Comparison of ENCODE assay signal across 8 mouse cellular contexts in the genomic region with DNA sequence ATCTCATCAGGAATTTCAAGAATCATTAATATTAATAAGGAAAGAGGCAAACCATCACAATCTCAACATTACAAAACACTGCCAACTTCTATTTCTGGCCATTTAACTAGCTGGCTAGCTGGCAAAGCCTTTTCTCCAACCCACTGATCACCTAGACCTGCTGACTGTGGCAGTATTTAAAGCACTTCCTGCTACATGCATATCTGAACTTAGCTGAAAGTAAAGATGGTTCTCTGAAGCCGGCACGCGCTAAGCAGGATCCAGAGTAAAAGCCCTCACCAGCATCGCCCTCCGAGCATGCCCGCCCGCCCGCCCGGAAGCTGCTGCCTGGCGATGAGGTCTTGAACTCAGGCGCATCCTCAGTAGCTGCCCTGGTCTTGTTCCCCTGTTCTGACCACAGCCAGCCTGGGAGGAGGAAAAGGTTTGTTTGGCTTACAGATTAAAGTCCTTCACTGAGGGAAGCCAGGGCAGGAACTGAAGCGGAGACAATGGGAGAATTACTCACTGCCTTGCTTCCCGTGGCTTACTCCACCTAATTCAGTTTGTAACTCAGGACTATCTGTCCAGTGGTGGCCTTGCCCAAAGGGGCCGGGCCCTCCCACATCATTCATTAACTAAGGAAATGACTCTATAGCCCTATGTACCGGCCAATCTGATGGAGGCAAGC. TPM values are rescaled to one million over a fixed set of nuclear protein-coding genes. Genes with fewer than 3 reads are reported as not detected.
DNase-seq lines count a peak whose midpoint lies in the region; ATAC-seq lines count a peak whose summit lies in the region.
"Had no signal": no experiment of that assay in that cellular context is flagged by ENCODE, and none has a peak within 500 bp of the region (broad histone marks: within the 10 kb centered on the region; RNA-seq: fewer than 3 reads in every experiment).

No protein-coding gene starts in this region.

- no peaks in the 10 kb centered on the region for H3K27me3 ChIP-seq in kidney, embryonic 14.5 days (ENCODE audit: control insufficient read depth, insufficient read depth, low read length)

- H3K27ac ChIP-seq in kidney, embryonic 14.5 days (ENCODE audit: low read depth, low read length), result no peak overlapping the region
- H3K27ac ChIP-seq in macrophage, result peak overlapping the region; percentile 17; the same call in 1 of the 2 replicates

- H3K36me3 ChIP-seq in kidney, embryonic 14.5 days (ENCODE audit: control insufficient read depth, insufficient read depth, low read length), result no peaks in the 10 kb centered on the region
- H3K36me3 ChIP-seq in macrophage (ENCODE audit: inconsistent target), result no peaks in the 10 kb centered on the region

- ATAC-seq in kidney, embryonic 14.5 days (ENCODE audit: low FRiP score, low TSS enrichment), result peak; percentile 49; the same call in 1 of the 2 replicates

- no peak overlapping the region for H3K4me3 ChIP-seq in kidney, embryonic 14.5 days (ENCODE audit: low read length)
- H3K4me3 ChIP-seq in macrophage (ENCODE audit: inconsistent target), result no peak overlapping the region

- H3K4me2 ChIP-seq in kidney, embryonic 14.5 days (replicated peaks; ENCODE audit: low read depth, low read length), result peak overlapping the region; percentile 15

- no peak overlapping the region for H3K9ac ChIP-seq in kidney, embryonic 14.5 days (ENCODE audit: low read depth, low read length)

- peak; percentile 12 for DNase-seq in adrenal gland, postnatal 10 days
- DNase-seq in heart, adult 8-10 months (ENCODE audit: low spot score), result peak; percentile 61
- no peak for DNase-seq in adipocyte (ENCODE audit: low spot score)
- no peak for DNase-seq in right cerebral cortex, adult 2 months (ENCODE audit: low spot score in 2 of 2)
- DNase-seq in layer of hippocampus, postnatal 14 days (ENCODE audit: low spot score in 2 of 2), result no peak

- WGBS in kidney, embryonic 14.5 days, result 57% methylated on average over 15 of the region's 15 CpGs
- WGBS in macrophage (ENCODE audit: missing documents), result 15% methylated on average over 15 of the region's 15 CpGs

- H3K79me2 ChIP-seq in macrophage (ENCODE audit: inconsistent target), result no peaks in the 10 kb centered on the region

- H3K4me1 ChIP-seq in kidney, embryonic 14.5 days (ENCODE audit: control insufficient read depth, insufficient read depth, low read length), result 0 out of 2 replicates have a peak, but pooled peaks cover 4% of the 10 kb centered on the region

- H3K9me3 ChIP-seq in kidney, embryonic 14.5 days (ENCODE audit: control insufficient read depth, low read length), result no peaks in the 10 kb centered on the region

RNA-seq across cellular contexts. Expression of a gene that starts 18.1 kb away (rescaled TPM):
- total RNA-seq in adrenal gland, postnatal 10 days (2021), result 10 to 100 TPM in 1 of 2 experiments, 1 to 10 TPM in 1; 9.5 to 12.2 TPM
- total RNA-seq in heart, adult 8-10 months (2022), result 1 to 10 TPM; 2.7 to 5.1 (median 2.9) TPM
- polyA plus RNA-seq in kidney, embryonic 14.5 days (2014; fragmentation: Nextera tagmentation; extraction: Ambion mirVana), result 13.3 and 17.3 TPM in 2 replicates
- 10 to 100 TPM in 13 of 26 experiments, 1 to 10 TPM in 13; 2.6 to 27.5 (median 9.4) TPM for total RNA-seq in macrophage (2018; cell fraction: chromatin; rRNA removed)
- 10 to 100 TPM in 13 of 26 experiments, 1 to 10 TPM in 13; 2.9 to 13.4 (median 8.2) TPM for total RNA-seq in macrophage (2018; cell fraction: cytosol; rRNA removed)
- total RNA-seq in macrophage (2018; cell fraction: nucleus; rRNA removed), result 10 to 100 TPM in 12 of 26 experiments, 1 to 10 TPM in 14; 2.1 to 24.5 (median 7.6) TPM
- 9.8 to 17.5 TPM (median 16.8 TPM) in 3 replicates for polyA plus RNA-seq in macrophage (2018)
- total RNA-seq in layer of hippocampus, postnatal 14 days (2021), result 10 to 100 TPM; 28.5 to 33.4 TPM

RNA-seq across cellular contexts. Expression of a gene that starts 42.8 kb away (rescaled TPM):
- total RNA-seq in adrenal gland, postnatal 10 days (2021), result not detected
- not detected for total RNA-seq in heart, adult 8-10 months (2022)
- 0.32 and 0.51 TPM in 2 replicates for polyA plus RNA-seq in kidney, embryonic 14.5 days (2014; fragmentation: Nextera tagmentation; extraction: Ambion mirVana)
- total RNA-seq in macrophage (2018; cell fraction: chromatin; rRNA removed), result not detected
- total RNA-seq in macrophage (2018; cell fraction: cytosol; rRNA removed), result under 1 TPM in 2 of 26 experiments, not detected in 24; 0.09 to 0.14 TPM
- under 1 TPM in 1 of 26 experiments, not detected in 25; 0.40 TPM for total RNA-seq in macrophage (2018; cell fraction: nucleus; rRNA removed)
- polyA plus RNA-seq in macrophage (2018), result not detected in 3 replicates
- under 1 TPM in 1 of 2 experiments, not detected in 1; 0.30 TPM for total RNA-seq in layer of hippocampus, postnatal 14 days (2021)
- polyA plus RNA-seq: spleen, adult 2 months had no signal

Comparison
In these comparisons a context has a peak if more than half of its experiments do, and no peak if none do; other contexts are left out.
1. DNase-seq: peak in adrenal gland, postnatal 10 days (single experiment) and heart, adult 8-10 months (single experiment); none in adipocyte (single experiment), right cerebral cortex, adult 2 months (0 of 2) and layer of hippocampus, postnatal 14 days (0 of 2).